Mouse (Mus musculus): ENCODE measurements around the gene Celf5. TPM values are rescaled to one million over a fixed set of nuclear protein-coding genes. Genes with fewer than 3 reads are reported as not detected.

Celf5 gene
- polyA plus RNA-seq, 1 experiment from 2014 or later, result 37.1 TPM

GRCm38 (mm10) chr10:81411471-81412400 is 70.8 kb downstream of the Celf5 start:
- H3K27me3 ChIP-seq, result peaks cover 23% of the 10 kb centered on the region
- no peak overlapping the region; the same call in 1 of the 2 replicates for H3K9ac ChIP-seq
- peaks cover 90% of the 10 kb centered on the region for H3K4me1 ChIP-seq
- H3K4me2 ChIP-seq, result no peak overlapping the region
- peak overlapping the region; percentile 71 for H3K27ac ChIP-seq
- no peak for ATAC-seq (ENCODE audit: low FRiP score)
- peaks cover 4% of the 10 kb centered on the region; the same call in 1 of the 2 replicates for H3K36me3 ChIP-seq (replicated peaks)
- no peaks in the 10 kb centered on the region for H3K9me3 ChIP-seq
- 77% methylated on average over 18 of the region's 18 CpGs for WGBS
- no peak overlapping the region for H3K4me3 ChIP-seq (replicated peaks)

GRCm38 (mm10) chr10:81410981-81411380 is 71.5 kb downstream of the Celf5 start:
- ATAC-seq (ENCODE audit: low FRiP score), result no peak
- Histone ChIP-seq H3K9ac (no peak overlapping the region), H3K27ac (peak overlapping the region; percentile 71; the same call in 1 of the 2 replicates), H3K9me3 (no peaks in the 10 kb centered on the region), H3K4me1 (peaks cover 88% of the 10 kb centered on the region), H3K4me2 (no peak overlapping the region), H3K4me3 (replicated peaks) (no peak overlapping the region), H3K36me3 (replicated peaks) (peaks cover 9% of the 10 kb centered on the region), H3K27me3 (peaks cover 30% of the 10 kb centered on the region)
- WGBS, result 83% methylated on average over 9 of the region's 9 CpGs

GRCm38 (mm10) chr10:81410350-81410749 is 72.2 kb downstream of the Celf5 start:
- Histone ChIP-seq H3K4me2 (no peak overlapping the region), H3K36me3 (replicated peaks) (peaks cover 15% of the 10 kb centered on the region), H3K9ac (no peak overlapping the region), H3K27me3 (peaks cover 37% of the 10 kb centered on the region), H3K4me1 (peaks cover 82% of the 10 kb centered on the region), H3K4me3 (replicated peaks) (no peak overlapping the region), H3K9me3 (no peaks in the 10 kb centered on the region), H3K27ac (no peak overlapping the region)
- WGBS, result 67% methylated on average over 4 of the region's 4 CpGs
- ATAC-seq (ENCODE audit: low FRiP score), result no peak

GRCm38 (mm10) chr10:81409330-81409729 is 73.2 kb downstream of the Celf5 start:
- no peak for ATAC-seq (ENCODE audit: low FRiP score)
- Histone ChIP-seq H3K4me3 (replicated peaks) (no peak overlapping the region), H3K4me2 (no peak overlapping the region), H3K27ac (peak overlapping the region; percentile 37; the same call in 1 of the 2 replicates), H3K36me3 (replicated peaks) (peaks cover 15% of the 10 kb centered on the region), H3K9ac (no peak overlapping the region), H3K27me3 (peaks cover 47% of the 10 kb centered on the region), H3K9me3 (no peaks in the 10 kb centered on the region), H3K4me1 (peaks cover 72% of the 10 kb centered on the region)
- WGBS, result 14% methylated on average over 8 of the region's 8 CpGs

Small RNA genes within 50 kb of the gene (microRNA-seq; reads per million reads assigned to microRNA genes)
- gene Gm25595 (not detected), gene Mir1191b (0.97 reads per million)

Other genes starting within 250 kb of the Celf5 start
- 9.0 and 10.0 TPM in 2 replicates for gene Zfr2, start 249.6 kb downstream of the Celf5 start, polyA plus RNA-seq (2016; fragmentation: Nextera tagmentation; extraction: Ambion mirVana)
- 4.1 and 5.7 TPM in 2 replicates for gene Matk, start 229.8 kb downstream of the Celf5 start, polyA plus RNA-seq (2016; fragmentation: Nextera tagmentation; extraction: Ambion mirVana)
- 136 and 138 TPM in 2 replicates for gene Mrpl54, start 215.8 kb downstream of the Celf5 start, polyA plus RNA-seq (2016; fragmentation: Nextera tagmentation; extraction: Ambion mirVana)
- 31.1 and 33.3 TPM in 2 replicates for gene Apba3, start 215.7 kb downstream of the Celf5 start, polyA plus RNA-seq (2016; fragmentation: Nextera tagmentation; extraction: Ambion mirVana)
- gene Tjp3, start 191.1 kb downstream of the Celf5 start, polyA plus RNA-seq (2016; fragmentation: Nextera tagmentation; extraction: Ambion mirVana), result 9.7 and 11.4 TPM in 2 replicates
- 84.1 and 98.7 TPM in 2 replicates for gene Pip5k1c, start 189.7 kb downstream of the Celf5 start, polyA plus RNA-seq (2016; fragmentation: Nextera tagmentation; extraction: Ambion mirVana)
- 60.8 and 61.8 TPM in 2 replicates for gene Cactin, start 161.6 kb downstream of the Celf5 start, polyA plus RNA-seq (2016; fragmentation: Nextera tagmentation; extraction: Ambion mirVana)
- gene Tbxa2r, start 154.0 kb downstream of the Celf5 start, polyA plus RNA-seq (2016; fragmentation: Nextera tagmentation; extraction: Ambion mirVana), result 2.1 and 2.9 TPM in 2 replicates
- gene Gipc3, start 139.4 kb downstream of the Celf5 start, polyA plus RNA-seq (2016; fragmentation: Nextera tagmentation; extraction: Ambion mirVana), result 0.08 TPM in 1 of 2 replicates, not detected in the other
- gene Hmg20b, start 132.2 kb downstream of the Celf5 start, polyA plus RNA-seq (2016; fragmentation: Nextera tagmentation; extraction: Ambion mirVana), result 92.6 and 97.1 TPM in 2 replicates
- gene Mfsd12, start 125.2 kb downstream of the Celf5 start, polyA plus RNA-seq (2016; fragmentation: Nextera tagmentation; extraction: Ambion mirVana), result 8.2 and 8.4 TPM in 2 replicates
- 0.36 and 1.2 TPM in 2 replicates for gene 4930404N11Rik, start 116.9 kb downstream of the Celf5 start, polyA plus RNA-seq (2016; fragmentation: Nextera tagmentation; extraction: Ambion mirVana)
- gene Fzr1, start 104.2 kb downstream of the Celf5 start, polyA plus RNA-seq (2016; fragmentation: Nextera tagmentation; extraction: Ambion mirVana), result 145 and 148 TPM in 2 replicates
- gene Dohh, start 98.3 kb downstream of the Celf5 start, polyA plus RNA-seq (2016; fragmentation: Nextera tagmentation; extraction: Ambion mirVana), result 68.1 and 68.5 TPM in 2 replicates
- gene Gm48551, start 98.2 kb downstream of the Celf5 start, polyA plus RNA-seq (2016; fragmentation: Nextera tagmentation; extraction: Ambion mirVana), result 4.2 and 4.6 TPM in 2 replicates
- 1.4 and 2.1 TPM in 2 replicates for gene Gm48552, start 93.7 kb downstream of the Celf5 start, polyA plus RNA-seq (2016; fragmentation: Nextera tagmentation; extraction: Ambion mirVana)
- 1.8 and 2.6 TPM in 2 replicates for gene Smim24, start 89.7 kb downstream of the Celf5 start, polyA plus RNA-seq (2016; fragmentation: Nextera tagmentation; extraction: Ambion mirVana)
- 15.3 and 16.3 TPM in 2 replicates for gene Nfic, start 27.1 kb downstream of the Celf5 start, polyA plus RNA-seq (2016; fragmentation: Nextera tagmentation; extraction: Ambion mirVana)
- 65.8 and 66.6 TPM in 2 replicates for gene Ncln, start 13.7 kb upstream of the Celf5 start, polyA plus RNA-seq (2016; fragmentation: Nextera tagmentation; extraction: Ambion mirVana)
- gene S1pr4, start 17.4 kb upstream of the Celf5 start, polyA plus RNA-seq (2016; fragmentation: Nextera tagmentation; extraction: Ambion mirVana), result 0.21 and 0.49 TPM in 2 replicates
- 0.49 and 0.92 TPM in 2 replicates for gene Gna15, start 41.5 kb upstream of the Celf5 start, polyA plus RNA-seq (2016; fragmentation: Nextera tagmentation; extraction: Ambion mirVana)
- gene Gna11, start 62.5 kb upstream of the Celf5 start, polyA plus RNA-seq (2016; fragmentation: Nextera tagmentation; extraction: Ambion mirVana), result 74.8 and 75.9 TPM in 2 replicates
- gene Aes, start 76.8 kb upstream of the Celf5 start, polyA plus RNA-seq (2016; fragmentation: Nextera tagmentation; extraction: Ambion mirVana), result 520 TPM in 2 replicates
- 14.3 and 16.5 TPM in 2 replicates for gene Tle2, start 91.9 kb upstream of the Celf5 start, polyA plus RNA-seq (2016; fragmentation: Nextera tagmentation; extraction: Ambion mirVana)
- 3.1 and 4.3 TPM in 2 replicates for gene Tle6, start 118.4 kb upstream of the Celf5 start, polyA plus RNA-seq (2016; fragmentation: Nextera tagmentation; extraction: Ambion mirVana)
- 2.2 and 2.7 TPM in 2 replicates for gene BC025920, start 123.6 kb upstream of the Celf5 start, polyA plus RNA-seq (2016; fragmentation: Nextera tagmentation; extraction: Ambion mirVana)
- gene Sirt6, start 145.1 kb upstream of the Celf5 start, polyA plus RNA-seq (2016; fragmentation: Nextera tagmentation; extraction: Ambion mirVana), result 50.7 and 52.6 TPM in 2 replicates
- gene Ankrd24, start 145.8 kb upstream of the Celf5 start, polyA plus RNA-seq (2016; fragmentation: Nextera tagmentation; extraction: Ambion mirVana), result 6.2 and 7.4 TPM in 2 replicates
- gene Gm10778, start 166.3 kb upstream of the Celf5 start, polyA plus RNA-seq (2016; fragmentation: Nextera tagmentation; extraction: Ambion mirVana), result 4.3 and 4.5 TPM in 2 replicates
- gene Zfp433, start 222.1 kb upstream of the Celf5 start, polyA plus RNA-seq (2016; fragmentation: Nextera tagmentation; extraction: Ambion mirVana), result 19.1 and 24.6 TPM in 2 replicates